Mouse (Mus musculus) T-cell, adult 2 months (primary cell): ENCODE measurements around the gene Ctla4.
A peak's percentile ranks its signal among the peaks of the same experiment; 100 is the strongest.

ENCODE experiments used
- DNase-seq: peaks from one replicate; pipeline ENCODE4 v3.0.0; 2022; ENCODE audit warnings: low spot score

Ctla4 gene

GRCm38 (mm10) chr1:60886981-60887380 lies at the start of gene Ctla4:
Ctla4 (plus strand) TSS chr1:60887000.
- no peak for DNase-seq

- no peak for DNase-seq
Measured at GRCm38 (mm10) chr1:60839161-60839560, 47.6 kb upstream of the Ctla4 start.

GRCm38 (mm10) chr1:60845318-60846060 lies 41.3 kb upstream of the Ctla4 start:
- DNase-seq, result no peak

GRCm38 (mm10) chr1:60846616-60847275 lies 40.1 kb upstream of the Ctla4 start:
- no peak for DNase-seq

- DNase-seq, result no peak
Measured at GRCm38 (mm10) chr1:60849112-60849511, 37.7 kb upstream of the Ctla4 start.

GRCm38 (mm10) chr1:60849816-60850215 lies 37.0 kb upstream of the Ctla4 start:
- DNase-seq, result no peak

- no peak for DNase-seq
Measured at GRCm38 (mm10) chr1:60851041-60851781, 35.6 kb upstream of the Ctla4 start.

- no peak for DNase-seq
Measured at GRCm38 (mm10) chr1:60852075-60852769, 34.6 kb upstream of the Ctla4 start.

GRCm38 (mm10) chr1:60852770-60853147 lies 34.0 kb upstream of the Ctla4 start:
- no peak for DNase-seq

- peak; percentile 58 for DNase-seq
Measured at GRCm38 (mm10) chr1:60853330-60853956, 33.4 kb upstream of the Ctla4 start.

GRCm38 (mm10) chr1:60853991-60854390 lies 32.8 kb upstream of the Ctla4 start:
- no peak for DNase-seq

GRCm38 (mm10) chr1:60857351-60858220 lies 29.2 kb upstream of the Ctla4 start:
- peak; percentile 24 for DNase-seq

- DNase-seq, result no peak
Measured at GRCm38 (mm10) chr1:60859159-60859558, 27.6 kb upstream of the Ctla4 start.

GRCm38 (mm10) chr1:60859842-60860241 lies 27.0 kb upstream of the Ctla4 start:
- DNase-seq, result no peak

GRCm38 (mm10) chr1:60860357-60860946 lies 26.3 kb upstream of the Ctla4 start:
- peak; percentile 51 for DNase-seq

- no peak for DNase-seq
Measured at GRCm38 (mm10) chr1:60860955-60861354, 25.8 kb upstream of the Ctla4 start.

GRCm38 (mm10) chr1:60861431-60861830 lies 25.4 kb upstream of the Ctla4 start:
- DNase-seq, result no peak

GRCm38 (mm10) chr1:60862510-60862909 lies 24.3 kb upstream of the Ctla4 start:
- no peak for DNase-seq

- DNase-seq, result no peak
Measured at GRCm38 (mm10) chr1:60862951-60863461, 23.8 kb upstream of the Ctla4 start.

GRCm38 (mm10) chr1:60863701-60864100 lies 23.1 kb upstream of the Ctla4 start:
- DNase-seq, result no peak
